Mouse (Mus musculus) forebrain, embryonic 14.5 days (tissue): ENCODE measurements around the gene Net1. TPM values are rescaled to one million over a fixed set of nuclear protein-coding genes. Genes with fewer than 3 reads are reported as not detected.
"Not testable (repeated sequence)": the region's sequence is repeated elsewhere in the genome, so short reads cannot be mapped to it uniquely, and the experiment has no call there.

ENCODE experiments used
- ATAC-seq: fragments of 200-750 bp; cut with Nextera tagmentation; 2 replicates; pipeline ENCODE4 v1.8.0; 2017; ENCODE audit warnings: mild to moderate bottlenecking, moderate library complexity
- DNase-seq: peaks from one replicate; pipeline ENCODE4 v3.0.0-alpha.2; 2015; ENCODE audit warnings: low spot score
- H3K27ac ChIP-seq: fragments of 300-500 bp; sonication (generic); 2 replicates; pipeline ENCODE4 v1.5.1; 2014; ENCODE audit warnings: low read depth, mild to moderate bottlenecking, control low read depth, low read length, moderate library complexity
- H3K27me3 ChIP-seq: fragments of 300-500 bp; sonication (generic); replicated peaks from 2 replicates; pipeline ENCODE4 v1.6.1; 2014; ENCODE audit warnings: low read length, control low read depth, mixed read lengths; ENCODE audit not compliant: control insufficient read depth, insufficient read depth
- H3K36me3 ChIP-seq: fragments of 300-500 bp; sonication (generic); 2 replicates; pipeline ENCODE4 v1.6.1; 2014; ENCODE audit warnings: low read length, control low read depth; ENCODE audit not compliant: control insufficient read depth, insufficient read depth
- H3K4me1 ChIP-seq: fragments of 300-500 bp; sonication (generic); 2 replicates; pipeline ENCODE4 v1.6.1; 2014; ENCODE audit warnings: antibody characterized with exemption, low read length, control low read depth; ENCODE audit not compliant: control insufficient read depth, insufficient read depth
- H3K4me2 ChIP-seq: fragments of 300-500 bp; sonication (generic); 2 replicates; pipeline ENCODE4 v1.6.1; 2014; ENCODE audit warnings: mild to moderate bottlenecking, control low read depth, low read length
- H3K4me3 ChIP-seq: fragments of 300-500 bp; sonication (generic); 2 replicates; pipeline ENCODE4 v1.5.1; 2014; ENCODE audit warnings: low read depth, low read length, control low read depth
- H3K9ac ChIP-seq: fragments of 300-500 bp; sonication (generic); 2 replicates; pipeline ENCODE4 v1.6.1; 2014; ENCODE audit warnings: mild to moderate bottlenecking, low read length, control low read depth, moderate library complexity
- H3K9me3 ChIP-seq: fragments of 300-500 bp; sonication (generic); replicated peaks from 2 replicates; pipeline ENCODE4 v1.6.1; 2016; ENCODE audit warnings: low read length, control low read depth, mixed read lengths; ENCODE audit not compliant: control insufficient read depth
- WGBS: fragments of 180-500 bp; shearing (Covaris S2); extraction: QIAGEN DNeasy Blood & Tissue Kit; methylation state at CpG from one replicate; pipeline ENCODE4 v1.1.7; 2014; 5-methylcytosine and 5-hydroxymethylcytosine counted together
- polyA plus RNA-seq: library from polyadenylated mRNA; unstranded; fragments of >200 nt; fragmentation: Nextera tagmentation; extraction: Ambion mirVana; gene quantifications from 2 replicates; pipeline ENCODE4 v1.2.1, GENCODE M21; 2014

The Net1 gene
- polyA plus RNA-seq, 1 experiment from 2014 or later: 11.1 TPM

DNA sequence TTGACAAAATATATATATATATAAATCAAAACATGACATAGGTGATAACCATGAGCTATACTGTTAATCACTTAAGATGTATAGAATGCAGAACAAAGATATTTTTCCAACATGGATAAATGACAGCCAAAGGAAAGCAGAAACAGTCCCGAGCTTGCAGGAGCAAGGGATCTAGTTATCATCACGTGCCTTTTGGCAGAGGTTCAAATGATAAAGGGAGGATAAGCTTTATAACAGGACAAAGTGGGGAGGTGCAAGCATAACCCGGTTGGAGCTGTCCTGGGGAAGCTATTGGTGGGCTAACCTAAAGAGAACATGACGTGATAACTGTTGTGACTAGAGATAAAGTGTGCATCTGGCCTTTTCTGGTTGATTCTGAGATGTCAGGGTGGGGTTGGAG lies 4.5 kb downstream of the Net1 start:
- no peaks in the 10 kb centered on the region for H3K9me3 ChIP-seq
- WGBS: 86% methylated on average over 4 of the region's 4 CpGs
- H3K4me1 ChIP-seq: no peaks in the 10 kb centered on the region; the same call in 1 of the 2 replicates

DNA sequence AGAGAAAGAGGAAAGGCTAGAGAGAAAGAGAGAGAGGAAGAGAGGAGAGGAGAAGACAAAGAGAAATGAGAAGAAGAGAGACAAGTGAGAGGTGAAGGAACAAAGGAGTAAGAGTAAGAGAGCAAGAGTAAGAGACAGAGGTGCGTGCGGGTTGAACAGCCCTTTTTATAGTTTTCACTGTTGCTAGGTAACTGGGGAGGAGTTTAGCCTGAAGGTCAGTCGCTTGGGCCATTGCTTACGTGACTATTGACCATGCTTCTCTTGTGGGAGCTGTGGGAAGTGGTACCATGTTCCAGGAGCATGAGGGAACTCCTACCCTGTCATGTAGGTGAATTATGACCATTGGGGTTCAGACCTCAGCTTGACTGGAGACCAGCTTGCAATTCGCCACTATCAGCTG lies 7.7 kb downstream of the Net1 start:
- Histone ChIP-seq H3K36me3 (no peaks in the 10 kb centered on the region), H3K4me1 (no peaks in the 10 kb centered on the region), H3K27me3 (no peaks in the 10 kb centered on the region), H3K9me3 (no peaks in the 10 kb centered on the region), H3K4me3 (no peak overlapping the region), H3K27ac (no peak overlapping the region), H3K4me2 (no peak overlapping the region), H3K9ac (no peak overlapping the region)
- 94% methylated on average over 5 of the region's 5 CpGs for WGBS
- no peak for ATAC-seq
- DNase-seq: no peak

More for the DNA sequence above, 4.5 kb downstream of the Net1 start:
- Histone ChIP-seq H3K9ac (no peak overlapping the region), H3K4me3 (no peak overlapping the region), H3K27ac (no peak overlapping the region), H3K27me3 (no peaks in the 10 kb centered on the region), H3K4me2 (no peak overlapping the region), H3K36me3 (no peaks in the 10 kb centered on the region)
- DNase-seq (no peak), ATAC-seq (no peak)

DNA sequence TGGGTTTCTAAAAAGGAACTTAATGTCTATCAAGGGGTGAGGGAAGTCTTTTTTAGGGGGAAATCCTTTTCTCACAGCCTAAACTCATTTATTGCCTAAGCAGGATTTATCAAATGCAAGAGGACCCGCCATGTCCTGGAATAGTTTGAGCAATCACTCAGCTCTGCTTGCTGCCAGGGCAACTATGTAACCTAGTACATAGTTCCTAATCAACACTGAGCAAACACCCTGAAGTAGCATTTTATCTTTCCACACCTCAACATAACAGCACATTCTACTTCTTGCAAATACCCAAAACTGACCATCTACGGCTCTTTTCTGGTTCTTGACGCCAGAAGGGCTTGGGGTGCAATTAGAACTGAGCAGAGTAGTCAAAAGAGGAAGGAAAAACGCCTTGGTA lies 9.8 kb downstream of the Net1 start:
- H3K4me3 ChIP-seq: no peak overlapping the region
- H3K4me2 ChIP-seq: no peak overlapping the region
- no peak for DNase-seq
- H3K27ac ChIP-seq: no peak overlapping the region
- H3K27me3 ChIP-seq: no peaks in the 10 kb centered on the region
- 90% methylated on average over 4 of the region's 4 CpGs for WGBS
- no peak overlapping the region for H3K9ac ChIP-seq
- no peaks in the 10 kb centered on the region for H3K9me3 ChIP-seq
- ATAC-seq: no peak
- 0 out of 2 replicates have a peak, but pooled peaks cover 3% of the 10 kb centered on the region for H3K36me3 ChIP-seq
- no peaks in the 10 kb centered on the region for H3K4me1 ChIP-seq

DNA sequence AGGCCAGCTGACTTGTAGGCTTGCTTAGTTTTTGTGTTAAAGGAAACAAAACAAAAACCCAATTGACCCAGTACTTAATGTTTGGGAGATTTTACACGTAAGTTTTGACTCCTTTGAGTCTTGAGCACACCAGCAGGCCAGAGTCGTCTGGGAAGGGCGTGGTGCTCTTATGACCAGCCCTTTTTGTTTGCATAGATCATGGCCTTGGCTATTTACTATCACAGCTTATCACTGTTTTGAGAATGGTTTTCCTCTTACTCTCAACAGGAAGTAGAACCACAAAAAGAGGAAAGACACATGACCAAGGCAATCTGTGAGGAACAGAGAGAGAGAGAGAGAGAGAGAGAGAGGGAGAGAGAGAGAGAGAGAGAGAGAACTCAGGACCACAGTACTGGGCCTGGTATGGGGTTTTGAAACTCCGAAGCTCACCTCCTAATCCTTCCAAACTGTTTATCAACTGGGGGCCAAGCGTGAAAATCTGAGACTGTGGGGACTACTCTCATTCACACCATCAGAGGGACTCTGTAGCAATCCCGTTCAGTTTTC lies 10.8 kb downstream of the Net1 start:
- Histone ChIP-seq H3K4me1 (no peaks in the 10 kb centered on the region), H3K4me2 (no peak overlapping the region), H3K4me3 (no peak overlapping the region), H3K27me3 (no peaks in the 10 kb centered on the region), H3K9ac (no peak overlapping the region), H3K27ac (no peak overlapping the region), H3K9me3 (no peaks in the 10 kb centered on the region), H3K36me3 (0 out of 2 replicates have a peak, but pooled peaks cover 3% of the 10 kb centered on the region)
- 92% methylated on average over 6 of the region's 6 CpGs for WGBS
- DNase-seq (no peak), ATAC-seq (no peak)

DNA sequence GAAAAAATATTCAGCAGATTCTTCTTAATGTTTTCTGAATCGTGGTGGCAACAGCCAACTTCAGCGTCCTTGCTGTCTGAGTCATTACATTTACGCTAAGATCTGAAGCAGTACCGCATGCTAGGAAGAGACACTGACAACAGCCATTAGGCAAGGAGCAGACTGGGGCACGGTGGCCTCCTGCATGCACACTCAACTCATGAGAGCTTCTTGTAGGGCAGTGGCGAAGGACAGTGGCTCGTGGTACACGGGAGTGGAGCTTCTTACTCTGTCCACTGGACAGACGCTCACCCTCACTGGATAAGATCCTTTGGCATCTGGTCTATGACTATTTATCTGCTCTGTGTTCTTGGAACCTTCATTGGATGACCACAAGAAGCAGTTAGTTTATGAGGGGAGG lies 18.7 kb downstream of the Net1 start:
- H3K27me3 ChIP-seq: no peaks in the 10 kb centered on the region
- H3K4me2 ChIP-seq: no peak overlapping the region
- H3K4me3 ChIP-seq: no peak overlapping the region
- no peak for ATAC-seq
- no peaks in the 10 kb centered on the region for H3K4me1 ChIP-seq
- no peak overlapping the region for H3K9ac ChIP-seq
- H3K27ac ChIP-seq: no peak overlapping the region
- DNase-seq: no peak
- H3K36me3 ChIP-seq: 0 out of 2 replicates have a peak, but pooled peaks cover 3% of the 10 kb centered on the region
- H3K9me3 ChIP-seq: no peaks in the 10 kb centered on the region
- WGBS: 92% methylated on average over 9 of the region's 9 CpGs

DNA sequence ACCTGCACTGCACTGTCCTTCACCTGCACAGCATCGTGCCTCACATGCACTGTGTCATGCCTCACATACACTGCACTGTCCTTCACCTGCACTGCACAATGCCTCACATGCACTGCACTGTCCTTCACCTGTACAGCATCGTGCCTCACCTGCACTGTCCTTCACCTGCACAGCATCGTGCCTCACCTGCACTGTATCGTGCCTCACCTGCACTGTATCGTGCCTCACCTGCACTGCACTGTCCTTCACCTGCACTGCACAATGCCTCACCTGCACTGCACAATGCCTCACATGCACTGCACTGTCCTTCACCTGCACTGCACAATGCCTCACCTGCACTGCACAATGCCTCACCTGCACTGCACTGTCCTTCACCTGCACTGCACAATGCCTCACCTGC lies 19.8 kb downstream of the Net1 start:
- H3K36me3 ChIP-seq, H3K27me3 ChIP-seq, ATAC-seq, H3K27ac ChIP-seq, H3K4me3 ChIP-seq, DNase-seq, H3K9ac ChIP-seq, H3K4me1 ChIP-seq, H3K9me3 ChIP-seq, H3K4me2 ChIP-seq: not testable (repeated sequence)
- 97% methylated on average over 5 of the region's 5 CpGs for WGBS

DNA sequence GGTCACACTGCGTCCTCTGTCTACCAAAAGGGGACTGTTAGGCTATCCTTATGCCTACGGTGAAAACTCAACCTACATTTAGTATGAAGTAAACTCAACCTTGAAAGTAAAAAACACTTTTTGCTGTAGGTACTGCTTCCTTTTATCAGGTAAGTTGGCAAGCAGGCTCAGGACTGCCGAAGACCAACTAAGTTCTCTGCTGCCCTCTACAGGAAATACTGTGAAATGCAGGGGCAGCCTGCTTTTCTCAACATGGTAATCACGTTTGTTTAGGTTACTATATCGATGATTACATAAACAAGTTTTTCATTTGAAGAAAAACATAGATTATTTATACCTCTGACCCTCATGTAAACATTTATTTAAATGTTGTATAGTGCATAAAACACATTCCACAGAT lies 21.1 kb downstream of the Net1 start:
- Histone ChIP-seq H3K4me1 (no peaks in the 10 kb centered on the region), H3K27ac (no peak overlapping the region), H3K9ac (no peak overlapping the region), H3K9me3 (no peaks in the 10 kb centered on the region), H3K27me3 (no peaks in the 10 kb centered on the region), H3K4me3 (no peak overlapping the region), H3K4me2 (no peak overlapping the region), H3K36me3 (no peaks in the 10 kb centered on the region)
- DNase-seq (peak; percentile 88), ATAC-seq (no peak; the same call in 1 of the 2 replicates)
- 39% methylated on average over 5 of the region's 5 CpGs for WGBS

DNA sequence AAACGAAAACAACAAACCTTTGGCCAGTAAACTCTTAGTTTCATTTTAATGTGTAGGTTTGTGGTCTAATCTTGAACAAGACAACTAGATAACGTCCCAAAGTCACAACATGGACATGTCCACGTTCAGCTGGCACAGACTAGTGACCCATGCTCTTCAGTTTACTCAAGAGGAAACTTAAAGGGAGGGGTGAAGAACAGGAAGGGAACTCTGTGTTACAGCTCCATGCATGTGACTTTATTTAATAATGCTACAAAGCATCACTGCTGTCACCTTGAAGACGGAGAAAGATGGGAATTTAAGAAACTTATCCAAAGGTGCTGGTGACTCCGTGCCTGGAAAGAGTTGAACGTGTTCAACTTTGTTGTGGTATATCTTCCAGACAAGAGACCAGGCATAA lies 22.0 kb downstream of the Net1 start:
- H3K27me3 ChIP-seq: no peaks in the 10 kb centered on the region
- H3K4me3 ChIP-seq: no peak overlapping the region
- no peaks in the 10 kb centered on the region for H3K9me3 ChIP-seq
- H3K4me2 ChIP-seq: no peak overlapping the region
- no peak for ATAC-seq
- no peak for DNase-seq
- H3K27ac ChIP-seq: no peak overlapping the region
- H3K9ac ChIP-seq: no peak overlapping the region
- no peaks in the 10 kb centered on the region for H3K4me1 ChIP-seq
- WGBS: 93% methylated on average over 6 of the region's 6 CpGs
- H3K36me3 ChIP-seq: no peaks in the 10 kb centered on the region

DNA sequence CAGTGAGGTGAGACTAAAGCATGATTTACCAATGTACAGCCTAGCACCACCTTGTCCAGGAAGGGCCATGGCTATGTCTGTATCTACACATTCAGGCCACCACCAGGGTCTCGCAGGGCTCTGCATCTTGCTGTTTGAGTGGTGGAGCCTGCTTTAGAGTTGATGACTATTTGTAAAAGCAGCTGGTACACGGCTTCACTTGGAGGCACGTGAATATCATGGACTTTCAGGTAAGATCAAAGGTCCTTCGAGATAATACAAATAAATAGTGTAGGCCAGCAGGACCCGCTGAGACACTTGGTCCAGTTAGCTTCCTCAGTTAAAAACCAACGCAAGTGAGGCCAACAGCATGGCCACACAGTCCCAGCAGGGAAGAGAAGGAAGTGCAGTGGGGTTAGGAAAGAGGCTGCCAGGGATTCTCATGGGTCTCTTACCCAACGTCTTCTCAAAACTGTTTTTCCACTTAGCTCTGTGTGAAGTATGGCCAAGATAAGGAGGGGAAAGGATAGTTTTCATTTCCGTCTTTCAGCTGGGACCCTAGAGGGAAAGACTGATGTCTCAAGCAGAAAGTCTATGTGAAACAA lies 22.5 kb downstream of the Net1 start:
- no peak overlapping the region for H3K9ac ChIP-seq
- H3K4me1 ChIP-seq: no peaks in the 10 kb centered on the region
- no peak for DNase-seq
- H3K4me2 ChIP-seq: no peak overlapping the region
- 93% methylated on average over 8 of the region's 8 CpGs for WGBS
- H3K27ac ChIP-seq: no peak overlapping the region
- H3K4me3 ChIP-seq: no peak overlapping the region
- no peak for ATAC-seq
- H3K36me3 ChIP-seq: no peaks in the 10 kb centered on the region
- H3K27me3 ChIP-seq: no peaks in the 10 kb centered on the region
- no peaks in the 10 kb centered on the region for H3K9me3 ChIP-seq
